Mouse (Mus musculus): ENCODE results near the gene Pfkp. TPM values are rescaled to one million over a fixed set of nuclear protein-coding genes. Genes with fewer than 3 reads are reported as not detected.

Pfkp gene
- polyA plus RNA-seq (2015; fragmentation: Nextera tagmentation; extraction: Ambion mirVana): 170 and 188 TPM in 2 replicates

DNA sequence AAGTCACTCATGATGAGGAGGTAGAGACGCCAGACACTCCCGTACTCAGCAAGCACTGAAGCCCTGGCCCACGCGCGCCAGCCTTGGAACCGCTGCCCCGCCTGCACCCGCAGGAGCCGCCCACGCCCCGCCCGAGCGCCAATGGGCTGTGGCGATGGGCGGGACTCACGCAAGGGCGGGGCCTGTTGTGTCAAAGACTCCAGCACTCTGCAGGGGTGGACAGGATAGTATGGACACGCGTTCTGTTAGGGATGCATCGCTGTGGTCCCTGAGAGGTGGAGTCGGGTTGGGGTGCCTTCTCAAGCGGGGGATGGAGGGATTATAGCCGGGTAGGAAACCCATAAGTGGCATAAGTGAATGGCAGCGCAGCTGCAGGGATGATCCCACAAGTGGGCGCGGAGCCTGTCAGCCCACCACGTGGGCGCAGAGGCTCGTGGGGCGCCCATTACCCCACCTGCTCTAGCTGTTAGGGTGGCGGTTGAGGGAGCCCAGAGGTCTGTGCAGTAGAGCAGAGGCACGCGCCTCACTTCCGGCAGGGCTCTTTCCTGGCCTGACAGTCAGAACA, at the start of gene Pfkp:
TSS of gene Pfkp (minus strand) at position 109 of the 565 bp plus-strand sequence.
- Histone ChIP-seq H3K4me2 (peak within 1 kb of the TSS; percentile 99), H3K36me3 (no peaks in the 10 kb centered on the region), H3K9ac (peak within 1 kb of the TSS; percentile 90), H3K27me3 (replicated peaks) (no peaks in the 10 kb centered on the region), H3K27ac (replicated peaks) (peak within 1 kb of the TSS; percentile 93), H3K4me3 (peak within 1 kb of the TSS; percentile 76), H3K4me1 (peaks cover 33% of the 10 kb centered on the region), H3K9me3 (no peaks in the 10 kb centered on the region)
- 2% methylated on average over 34 of the region's 34 CpGs for WGBS
- ATAC-seq (ENCODE audit: extremely low read depth, insufficient number of reproducible peaks, low FRiP score, low TSS enrichment): peak; percentile 81

GRCm38 (mm10) chr13:6690607-6691006, 42.0 kb upstream of the Pfkp start:
- no peak overlapping the region for H3K27ac ChIP-seq (replicated peaks)
- no peaks in the 10 kb centered on the region for H3K9me3 ChIP-seq
- no peaks in the 10 kb centered on the region for H3K36me3 ChIP-seq
- H3K4me3 ChIP-seq: no peak overlapping the region
- H3K4me1 ChIP-seq: no peaks in the 10 kb centered on the region
- no peak overlapping the region for H3K4me2 ChIP-seq
- no peak overlapping the region for H3K9ac ChIP-seq
- no peak for ATAC-seq (ENCODE audit: extremely low read depth, insufficient number of reproducible peaks, low FRiP score, low TSS enrichment)
- 72% methylated on average over 3 of the region's 3 CpGs for WGBS
- no peaks in the 10 kb centered on the region for H3K27me3 ChIP-seq (replicated peaks)

DNA sequence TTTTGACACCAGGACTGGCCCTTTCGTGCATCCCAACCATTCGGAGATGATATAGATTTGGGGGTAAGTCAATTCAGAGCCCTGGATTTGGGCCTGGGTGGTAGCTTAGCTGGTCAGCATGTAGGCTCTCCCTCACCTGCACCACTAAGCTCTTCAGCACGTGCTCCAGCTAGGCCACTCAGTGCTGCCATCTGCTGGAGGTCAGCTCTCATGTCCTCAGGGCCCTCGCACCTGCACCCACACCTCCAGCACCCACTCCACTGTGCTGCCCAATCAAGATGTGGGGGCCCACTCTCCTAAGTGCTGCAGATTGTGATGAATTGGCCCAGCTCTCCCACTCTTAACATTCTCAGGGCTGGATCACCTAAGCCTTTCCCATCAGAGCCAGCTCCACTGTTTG, 41.4 kb upstream of the Pfkp start:
- no peak for ATAC-seq (ENCODE audit: extremely low read depth, insufficient number of reproducible peaks, low FRiP score, low TSS enrichment)
- H3K4me2 ChIP-seq: no peak overlapping the region
- WGBS: 46% methylated on average over 4 of the region's 4 CpGs

DNA sequence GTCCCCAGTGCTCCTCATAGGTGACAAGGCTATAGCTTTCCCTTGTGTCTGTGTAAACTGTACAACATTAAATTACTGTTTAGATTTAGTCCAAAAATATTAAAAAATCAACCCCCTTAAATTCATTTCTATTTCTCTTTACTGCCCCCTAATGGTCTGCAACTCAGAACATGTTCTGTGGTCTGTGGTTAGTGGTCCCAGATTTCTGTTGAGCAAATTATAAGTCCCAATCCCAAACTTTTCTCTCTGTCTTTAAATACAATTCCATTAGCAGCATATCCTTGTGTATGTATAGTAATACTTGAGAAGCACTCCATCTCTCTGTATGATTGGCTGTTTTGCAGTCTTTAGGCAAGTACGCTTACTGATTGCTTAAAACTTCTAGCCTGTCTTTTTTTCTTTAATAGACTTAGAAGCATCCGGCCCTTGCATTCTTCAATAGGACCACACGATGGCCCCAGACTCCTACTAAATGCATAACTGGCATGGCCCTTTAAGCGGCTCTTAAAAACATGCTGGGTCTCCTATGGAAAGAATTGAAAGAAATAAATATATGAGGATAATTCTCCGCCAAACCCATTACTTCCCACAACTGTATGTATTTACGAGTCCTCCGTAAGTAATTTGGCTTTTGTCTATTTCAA, 40.3 kb upstream of the Pfkp start:
- ATAC-seq (ENCODE audit: extremely low read depth, insufficient number of reproducible peaks, low FRiP score, low TSS enrichment): no peak
- H3K27ac ChIP-seq (replicated peaks): no peak overlapping the region
- no peak overlapping the region for H3K4me2 ChIP-seq
- H3K4me1 ChIP-seq: no peaks in the 10 kb centered on the region
- no peaks in the 10 kb centered on the region for H3K9me3 ChIP-seq
- no peaks in the 10 kb centered on the region for H3K27me3 ChIP-seq (replicated peaks)
- H3K36me3 ChIP-seq: no peaks in the 10 kb centered on the region
- H3K4me3 ChIP-seq: no peak overlapping the region
- WGBS: 45% methylated on average over 7 of the region's 7 CpGs
- H3K9ac ChIP-seq: no peak overlapping the region

More for the DNA sequence above, 41.4 kb upstream of the Pfkp start:
- no peak overlapping the region for H3K4me3 ChIP-seq
- H3K27ac ChIP-seq (replicated peaks): no peak overlapping the region
- no peaks in the 10 kb centered on the region for H3K9me3 ChIP-seq
- H3K36me3 ChIP-seq: no peaks in the 10 kb centered on the region
- H3K9ac ChIP-seq: no peak overlapping the region
- no peaks in the 10 kb centered on the region for H3K4me1 ChIP-seq
- H3K27me3 ChIP-seq (replicated peaks): no peaks in the 10 kb centered on the region

DNA sequence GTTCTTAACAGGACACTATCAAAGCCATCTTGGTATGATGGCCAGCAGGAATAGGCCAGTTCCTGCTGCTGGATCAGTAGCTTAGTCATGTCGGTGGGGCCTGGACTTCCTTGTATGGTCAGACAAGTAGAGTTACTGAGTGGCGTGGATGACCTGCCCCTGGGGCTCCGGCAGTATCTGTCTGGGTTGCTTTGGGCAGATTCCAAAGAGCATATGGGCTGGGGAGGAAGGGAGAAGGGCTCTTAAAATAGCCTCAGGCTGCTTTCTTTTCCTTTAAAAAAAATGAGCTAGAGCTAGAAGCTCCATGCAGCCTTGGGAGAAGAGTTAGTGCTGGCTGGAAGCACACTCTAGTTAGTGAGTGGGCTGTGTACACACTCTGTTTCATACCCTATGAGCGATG, 18.3 kb upstream of the Pfkp start:
- Histone ChIP-seq H3K27ac (replicated peaks) (peak overlapping the region; percentile 63), H3K27me3 (replicated peaks) (no peaks in the 10 kb centered on the region), H3K4me1 (peaks cover 26% of the 10 kb centered on the region), H3K9ac (no peak overlapping the region), H3K4me3 (no peak overlapping the region), H3K4me2 (no peak overlapping the region), H3K9me3 (no peaks in the 10 kb centered on the region), H3K36me3 (no peaks in the 10 kb centered on the region)
- 32% methylated on average over 4 of the region's 4 CpGs for WGBS
- ATAC-seq (ENCODE audit: extremely low read depth, insufficient number of reproducible peaks, low FRiP score, low TSS enrichment): 0 out of 2 replicates have a peak, but pooled peaks have one; percentile 66

- peak overlapping the region; percentile 63; the same call in 1 of the 2 replicates for H3K27ac ChIP-seq (replicated peaks)
- 69% methylated on average over 1 of the region's 1 CpGs for WGBS
- H3K4me1 ChIP-seq: peaks cover 29% of the 10 kb centered on the region
- no peak overlapping the region for H3K4me3 ChIP-seq
- no peaks in the 10 kb centered on the region for H3K9me3 ChIP-seq
- no peak for ATAC-seq (ENCODE audit: extremely low read depth, insufficient number of reproducible peaks, low FRiP score, low TSS enrichment)
- H3K9ac ChIP-seq: no peak overlapping the region
- H3K27me3 ChIP-seq (replicated peaks): no peaks in the 10 kb centered on the region
- no peaks in the 10 kb centered on the region for H3K36me3 ChIP-seq
- no peak overlapping the region for H3K4me2 ChIP-seq
Measured at GRCm38 (mm10) chr13:6665506-6665905, 16.9 kb upstream of the Pfkp start.

DNA sequence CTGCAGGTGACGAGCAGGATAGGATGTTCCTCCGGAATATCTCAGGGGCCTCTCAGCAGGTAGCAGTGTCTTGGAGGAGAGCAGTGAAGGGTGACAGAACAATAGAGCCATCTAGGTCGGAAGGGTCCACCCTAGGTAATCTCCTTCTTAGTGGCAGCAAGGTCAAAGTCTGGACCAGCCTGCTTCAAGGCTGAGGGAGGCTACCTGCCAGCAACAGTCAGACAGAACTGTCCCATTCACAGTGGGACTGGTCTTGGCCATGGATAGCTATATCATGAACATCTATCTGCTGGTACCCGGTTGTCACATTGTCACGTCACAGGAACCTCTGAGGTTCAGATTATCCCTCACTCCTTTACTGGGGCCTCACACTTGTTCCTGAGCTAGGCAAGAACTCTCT, 15.6 kb upstream of the Pfkp start:
- Histone ChIP-seq H3K4me3 (no peak overlapping the region), H3K27ac (replicated peaks) (no peak overlapping the region), H3K4me2 (no peak overlapping the region), H3K4me1 (peaks cover 33% of the 10 kb centered on the region), H3K9ac (no peak overlapping the region), H3K36me3 (no peaks in the 10 kb centered on the region), H3K9me3 (no peaks in the 10 kb centered on the region), H3K27me3 (replicated peaks) (no peaks in the 10 kb centered on the region)
- WGBS: 59% methylated on average over 5 of the region's 5 CpGs
- no peak for ATAC-seq (ENCODE audit: extremely low read depth, insufficient number of reproducible peaks, low FRiP score, low TSS enrichment)

GRCm38 (mm10) chr13:6659314-6659713, 10.7 kb upstream of the Pfkp start:
- no peak for ATAC-seq (ENCODE audit: extremely low read depth, insufficient number of reproducible peaks, low FRiP score, low TSS enrichment)
- Histone ChIP-seq H3K27me3 (replicated peaks) (no peaks in the 10 kb centered on the region), H3K36me3 (no peaks in the 10 kb centered on the region), H3K9ac (no peak overlapping the region), H3K9me3 (no peaks in the 10 kb centered on the region), H3K4me2 (no peak overlapping the region), H3K4me1 (peaks cover 13% of the 10 kb centered on the region), H3K4me3 (no peak overlapping the region), H3K27ac (replicated peaks) (no peak overlapping the region)
- WGBS: 68% methylated on average over 6 of the region's 6 CpGs

DNA sequence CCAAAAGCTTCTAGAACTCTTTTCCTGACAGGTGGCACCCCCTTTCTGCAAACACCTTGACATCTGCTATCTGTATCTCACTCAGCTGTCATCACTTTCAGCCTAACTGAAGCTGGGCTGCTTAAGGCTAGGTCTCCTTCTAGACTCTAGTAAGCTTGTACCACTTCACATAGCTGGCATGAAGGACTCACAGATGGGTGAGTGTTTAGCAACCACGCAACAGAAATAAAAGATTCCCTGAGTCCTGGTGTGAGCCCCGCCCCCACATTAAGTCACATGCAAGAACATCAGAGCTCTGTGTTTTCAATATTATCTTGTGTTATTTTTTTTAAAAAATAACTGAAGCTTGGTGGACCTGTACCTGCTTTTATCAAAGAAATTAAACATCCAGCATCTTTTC, 8.7 kb upstream of the Pfkp start:
- Histone ChIP-seq H3K4me1 (peaks cover 13% of the 10 kb centered on the region), H3K4me2 (no peak overlapping the region), H3K9me3 (no peaks in the 10 kb centered on the region), H3K9ac (no peak overlapping the region), H3K4me3 (no peak overlapping the region), H3K27ac (replicated peaks) (no peak overlapping the region), H3K36me3 (no peaks in the 10 kb centered on the region), H3K27me3 (replicated peaks) (no peaks in the 10 kb centered on the region)
- ATAC-seq (ENCODE audit: extremely low read depth, insufficient number of reproducible peaks, low FRiP score, low TSS enrichment): no peak
- WGBS: 41% methylated on average over 2 of the region's 2 CpGs

DNA sequence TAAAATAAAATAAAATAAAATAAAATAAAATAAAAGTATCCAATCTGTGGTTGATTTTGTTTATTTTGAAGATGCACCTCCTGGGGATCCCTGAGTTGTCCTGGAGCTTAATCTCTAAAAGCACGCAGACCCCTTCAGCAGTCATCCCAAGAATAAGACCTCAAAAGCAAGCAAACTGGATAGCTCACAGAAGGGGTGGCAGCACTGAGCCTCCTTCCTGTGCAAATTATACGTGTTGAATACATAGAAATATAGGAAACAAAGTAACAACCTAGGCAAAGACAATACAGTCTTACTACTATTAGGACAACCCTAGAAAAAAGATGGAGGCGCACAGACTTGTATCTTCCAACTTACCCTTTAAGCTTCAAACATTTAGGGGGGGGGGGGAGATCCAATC, 965 bp upstream of the Pfkp start:
- Histone ChIP-seq H3K4me3 (no peak overlapping the region), H3K36me3 (no peaks in the 10 kb centered on the region), H3K9me3 (no peaks in the 10 kb centered on the region), H3K9ac (no peak overlapping the region), H3K27ac (replicated peaks) (no peak overlapping the region), H3K4me1 (peaks cover 25% of the 10 kb centered on the region), H3K4me2 (no peak overlapping the region), H3K27me3 (replicated peaks) (no peaks in the 10 kb centered on the region)
- 75% methylated on average over 3 of the region's 3 CpGs for WGBS
- ATAC-seq (ENCODE audit: extremely low read depth, insufficient number of reproducible peaks, low FRiP score, low TSS enrichment): no peak

DNA sequence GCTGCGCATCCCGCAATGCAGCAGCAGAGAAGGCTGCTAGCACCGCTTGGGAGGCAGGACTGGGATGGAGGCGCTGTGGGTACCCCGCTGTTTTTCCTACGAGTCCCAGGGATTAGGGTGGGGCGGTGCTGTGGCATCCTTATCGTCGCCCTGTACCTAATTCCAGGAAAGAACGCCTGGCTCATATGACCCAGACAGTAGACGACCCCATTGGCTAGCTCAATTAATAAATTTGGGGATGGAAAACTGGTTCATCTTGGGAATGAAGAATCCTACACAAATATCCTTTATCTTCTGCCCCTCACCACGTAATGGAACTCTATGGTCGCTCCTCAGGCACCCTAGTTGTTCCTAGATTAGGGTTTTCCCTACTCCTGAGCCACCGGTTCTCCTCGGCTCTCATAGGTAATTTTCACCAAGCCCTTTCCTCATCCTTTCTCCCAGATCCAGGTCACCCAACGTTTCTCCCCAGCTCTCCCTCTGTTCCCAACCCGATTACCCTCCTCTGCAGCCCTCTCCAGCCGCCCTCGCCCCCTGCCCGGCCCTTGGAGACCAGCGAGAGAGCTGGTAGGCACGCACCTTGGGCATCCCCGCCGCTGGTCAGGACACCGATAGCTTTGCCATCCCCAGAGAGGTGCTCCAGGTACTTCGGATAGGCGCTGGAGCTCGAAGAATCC, 447 bp downstream of the Pfkp start:
- no peaks in the 10 kb centered on the region for H3K27me3 ChIP-seq (replicated peaks)
- peaks cover 39% of the 10 kb centered on the region for H3K4me1 ChIP-seq
- H3K9ac ChIP-seq: peak overlapping the region; percentile 90
- H3K4me2 ChIP-seq: peak overlapping the region; percentile 99
- WGBS: 1% methylated on average over 28 of the region's 28 CpGs
- H3K9me3 ChIP-seq: no peaks in the 10 kb centered on the region
- H3K4me3 ChIP-seq: peak overlapping the region; percentile 76
- H3K36me3 ChIP-seq: no peaks in the 10 kb centered on the region
- H3K27ac ChIP-seq (replicated peaks): peak overlapping the region; percentile 93
- peak; percentile 25 for ATAC-seq (ENCODE audit: extremely low read depth, insufficient number of reproducible peaks, low FRiP score, low TSS enrichment)

Measured in heart, embryonic 13.5 days (tissue).